Mouse (Mus musculus): ENCODE data around the gene Gm11114. TPM values are rescaled to one million over a fixed set of nuclear protein-coding genes. Genes with fewer than 3 reads are reported as not detected.

Gene Gm11114
- polyA plus RNA-seq, 1 experiment = not detected

DNA sequence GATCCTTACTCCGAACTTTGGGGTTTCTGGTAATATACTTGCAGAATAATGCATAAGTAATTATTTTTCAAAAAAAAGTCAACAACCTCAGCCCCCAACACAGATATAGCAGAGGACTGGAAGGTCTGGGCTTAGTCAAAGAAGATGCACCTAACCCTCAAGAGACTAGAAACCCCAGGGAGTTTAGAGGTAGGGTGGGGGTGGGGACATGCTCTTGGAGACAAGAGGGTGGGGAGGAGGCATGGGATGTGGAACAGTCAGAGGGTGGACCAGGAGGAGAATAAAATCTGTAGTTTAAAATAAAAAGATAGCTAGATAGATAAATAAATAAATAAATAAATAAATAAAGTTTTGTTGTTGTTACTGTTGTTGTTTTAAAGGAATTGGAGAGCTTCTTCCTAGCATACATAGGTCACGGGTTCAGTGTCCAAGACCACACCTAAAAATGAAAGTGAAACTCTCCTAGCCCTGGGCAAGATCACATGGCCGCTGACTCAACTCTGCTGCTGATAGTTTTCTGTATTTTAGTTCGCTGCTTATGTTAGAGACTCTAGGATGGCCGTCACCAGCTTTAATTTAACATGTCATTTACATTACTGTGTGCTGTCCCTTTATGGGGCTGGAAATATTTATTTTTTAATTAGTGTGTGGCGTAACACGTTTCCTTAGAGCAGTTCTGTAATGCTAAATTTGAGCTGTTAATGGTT, 44.7 kb downstream of the Gm11114 start:
- DNase-seq (ENCODE audit: low spot score) = no peak

Other genes with a start within 250 kb of the Gm11114 start
- gene Tent5a, start 14.6 kb downstream of the Gm11114 start, polyA plus RNA-seq (2012; rRNA removed) = 8.4 and 10.7 TPM in 2 replicates